Mouse (Mus musculus) spleen, adult 2 months (tissue): ENCODE results near the gene Gtf2ird2. TPM values are rescaled to one million over a fixed set of nuclear protein-coding genes. Genes with fewer than 3 reads are reported as not detected.

Experiments used
- DNase-seq, 2 experiments: peaks; one replicate each; pipeline versions ENCODE4 v3.0.0 to v3.0.0-alpha.2; 2012 to 2021; ENCODE audit warnings: low spot score in 2 of 2, low read depth in 1 of 2
- H3K27ac ChIP-seq: fragments of 200-500 bp; 2 replicates; pipeline ENCODE4 v1.5.1; 2012; ENCODE audit warnings: low read length, inconsistent platforms; ENCODE audit not compliant: insufficient read depth
- H3K27me3 ChIP-seq: fragments of 200-500 bp; 2 replicates; pipeline ENCODE4 v1.6.1; 2012; ENCODE audit warnings: mild to moderate bottlenecking, moderate library complexity, low read length, inconsistent platforms; ENCODE audit not compliant: control insufficient read depth, insufficient read depth
- H3K36me3 ChIP-seq: fragments of 200-500 bp; 2 replicates; pipeline ENCODE4 v1.6.1; 2012; ENCODE audit warnings: mild to moderate bottlenecking, low read length, inconsistent platforms; ENCODE audit not compliant: control insufficient read depth, insufficient read depth
- H3K4me1 ChIP-seq: fragments of 200-500 bp; 2 replicates; pipeline ENCODE4 v1.6.1; 2011; ENCODE audit warnings: inconsistent platforms; ENCODE audit not compliant: control insufficient read depth, insufficient read depth, insufficient read length
- H3K4me3 ChIP-seq: fragments of 200-500 bp; 2 replicates; pipeline ENCODE4 v1.5.1; 2011; ENCODE audit warnings: mild to moderate bottlenecking, inconsistent platforms; ENCODE audit not compliant: insufficient read depth, insufficient read length; ENCODE audit errors: extremely low read depth
- CTCF ChIP-seq: fragments of 200-500 bp; IDR thresholded peaks from 2 replicates; pipeline ENCODE4 v1.5.1; 2011; ENCODE audit warnings: mild to moderate bottlenecking, inconsistent platforms; ENCODE audit not compliant: insufficient read depth, insufficient read length, insufficient replicate concordance; ENCODE audit errors: extremely low read depth
- POLR2A ChIP-seq: fragments of 200-500 bp; IDR thresholded peaks from 2 replicates; pipeline ENCODE4 v1.6.1; 2011; ENCODE audit warnings: low read depth, low read length, inconsistent platforms
- WGBS: fragments of 180-500 bp; shearing (Covaris S2); methylation state at CpG from one replicate; pipeline ENCODE4 v1.1.7; 2018; 5-methylcytosine and 5-hydroxymethylcytosine counted together
- polyA plus RNA-seq: library from polyadenylated mRNA; depleted of rRNA; stranded (reverse); fragments of >200 nt; gene quantifications from 2 replicates; pipeline ENCODE4 v1.2.3, GENCODE M21; 2012

Gene Gtf2ird2
- polyA plus RNA-seq, 1 experiment: 6.4 TPM

GRCm38 (mm10) chr5:134258395-134258794, 74.6 kb downstream of the Gtf2ird2 start:
- 13% methylated on average over 4 of the region's 4 CpGs for WGBS
- no peak for TF ChIP-seq CTCF
- TF ChIP-seq POLR2A: no peak
- H3K27ac ChIP-seq: no peak overlapping the region

GRCm38 (mm10) chr5:134258934-134259333, 75.1 kb downstream of the Gtf2ird2 start:
- WGBS: 90% methylated on average over 2 of the region's 2 CpGs
- TF ChIP-seq POLR2A (no peak), CTCF (no peak)
- Histone ChIP-seq H3K4me1 (no peaks in the 10 kb centered on the region), H3K36me3 (peaks cover 38% of the 10 kb centered on the region), H3K27ac (no peak overlapping the region), H3K27me3 (no peaks in the 10 kb centered on the region), H3K4me3 (no peak overlapping the region)
- DNase-seq: no peak

More at GRCm38 (mm10) chr5:134258395-134258794, 74.6 kb downstream of the Gtf2ird2 start:
- Histone ChIP-seq H3K36me3 (peaks cover 37% of the 10 kb centered on the region), H3K4me1 (no peaks in the 10 kb centered on the region), H3K4me3 (no peak overlapping the region), H3K27me3 (no peaks in the 10 kb centered on the region)
- no peak for DNase-seq

- 95% methylated on average over 9 of the region's 9 CpGs for WGBS
- H3K27ac ChIP-seq: no peak overlapping the region
- DNase-seq: no peak
- H3K36me3 ChIP-seq: peaks cover 40% of the 10 kb centered on the region
- TF ChIP-seq CTCF (no peak), POLR2A (no peak)
- no peaks in the 10 kb centered on the region for H3K4me1 ChIP-seq
- no peak overlapping the region for H3K4me3 ChIP-seq
- H3K27me3 ChIP-seq: no peaks in the 10 kb centered on the region
Measured at GRCm38 (mm10) chr5:134260001-134260636, 76.3 kb downstream of the Gtf2ird2 start.

GRCm38 (mm10) chr5:134265890-134266289, 82.1 kb downstream of the Gtf2ird2 start:
- 81% methylated on average over 2 of the region's 2 CpGs for WGBS
- H3K27me3 ChIP-seq: no peaks in the 10 kb centered on the region
- TF ChIP-seq CTCF: no peak
- no peak for TF ChIP-seq POLR2A
- peak overlapping the region; percentile 30 for H3K27ac ChIP-seq
- DNase-seq: no peak
- peaks cover 5% of the 10 kb centered on the region; the same call in 1 of the 2 replicates for H3K4me1 ChIP-seq
- no peak overlapping the region for H3K4me3 ChIP-seq
- peaks cover 31% of the 10 kb centered on the region for H3K36me3 ChIP-seq

- peak overlapping the region; percentile 74 for H3K27ac ChIP-seq
- no peak for TF ChIP-seq CTCF
- no peak for TF ChIP-seq POLR2A
- H3K27me3 ChIP-seq: no peaks in the 10 kb centered on the region
- H3K36me3 ChIP-seq: peaks cover 26% of the 10 kb centered on the region
- H3K4me1 ChIP-seq: peaks cover 5% of the 10 kb centered on the region; the same call in 1 of the 2 replicates
- peak; percentile 30 to 77 for DNase-seq
- H3K4me3 ChIP-seq: no peak overlapping the region
- 49% methylated on average over 18 of the region's 18 CpGs for WGBS
Measured at GRCm38 (mm10) chr5:134266404-134266803, 82.6 kb downstream of the Gtf2ird2 start.

GRCm38 (mm10) chr5:134268751-134269150, 84.9 kb downstream of the Gtf2ird2 start:
- Histone ChIP-seq H3K27me3 (no peaks in the 10 kb centered on the region), H3K36me3 (peaks cover 23% of the 10 kb centered on the region), H3K27ac (peak overlapping the region; percentile 74), H3K4me1 (peaks cover 5% of the 10 kb centered on the region; the same call in 1 of the 2 replicates), H3K4me3 (no peak overlapping the region)
- DNase-seq: no peak
- no peak for TF ChIP-seq POLR2A
- 91% methylated on average over 8 of the region's 8 CpGs for WGBS

- no peak overlapping the region for H3K4me3 ChIP-seq
- H3K27me3 ChIP-seq: no peaks in the 10 kb centered on the region
- peaks cover 5% of the 10 kb centered on the region; the same call in 1 of the 2 replicates for H3K4me1 ChIP-seq
- peaks cover 23% of the 10 kb centered on the region for H3K36me3 ChIP-seq
- no peak for TF ChIP-seq CTCF
- DNase-seq: peak in 1 of 2 experiments; percentile 67
- peak overlapping the region; percentile 77 for H3K27ac ChIP-seq
- 71% methylated on average over 5 of the region's 5 CpGs for WGBS
Measured at GRCm38 (mm10) chr5:134269751-134270150, 85.9 kb downstream of the Gtf2ird2 start.
